In the genomic region with DNA sequence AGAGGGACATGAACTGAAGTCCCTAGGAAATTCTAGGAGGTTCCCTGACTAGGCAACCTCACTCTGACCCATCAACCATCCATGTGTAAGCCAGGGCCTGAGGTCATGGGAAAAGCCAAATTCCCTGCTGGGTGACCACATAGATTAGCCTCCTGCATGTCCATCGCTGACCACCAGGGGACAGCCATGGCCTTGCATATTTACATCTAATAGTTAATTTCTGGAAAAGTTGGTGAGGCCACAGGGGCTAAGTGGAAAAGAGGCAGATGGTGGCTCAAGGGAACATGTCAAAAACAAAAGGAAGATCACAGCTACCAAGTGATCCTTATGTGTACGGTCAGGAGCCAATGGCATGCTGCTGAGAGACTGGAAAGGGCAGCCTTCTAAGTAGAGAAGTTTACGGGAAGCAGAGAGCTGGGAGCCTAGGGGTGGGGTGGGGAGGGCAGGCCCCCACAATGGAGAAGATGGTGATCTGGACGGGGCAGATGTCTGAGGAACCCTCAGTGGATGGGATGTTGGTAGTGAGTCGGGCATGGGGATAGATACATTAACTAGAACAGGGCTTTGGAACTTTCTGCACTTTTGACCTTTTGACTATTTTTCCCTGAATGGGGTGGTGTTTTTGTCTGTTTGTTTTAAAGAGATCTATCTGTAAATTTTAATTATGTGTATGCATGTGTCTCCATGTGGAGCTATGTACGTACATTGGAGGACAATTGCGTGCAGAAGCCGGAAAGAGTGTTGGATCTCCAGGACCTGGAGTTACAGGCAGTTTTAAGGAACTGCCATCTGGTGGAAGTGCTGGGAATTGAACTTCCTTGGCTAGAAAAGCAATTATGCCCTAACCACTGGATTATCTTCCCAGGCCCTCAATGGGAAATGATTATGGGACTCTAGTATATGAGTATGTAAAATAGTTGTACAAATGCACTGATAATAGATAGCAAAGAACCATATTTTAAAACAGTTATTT, we compare ENCODE assay signal across 9 mouse cellular contexts. TPM values are rescaled to one million over a fixed set of nuclear protein-coding genes. Genes with fewer than 3 reads are reported as not detected.
A peak's percentile ranks its signal among the peaks of the same experiment; 100 is the strongest.
DNase-seq lines count a peak whose midpoint lies in the region; ATAC-seq and TF ChIP-seq lines count a peak whose summit lies in the region.
"Had no signal": no experiment of that assay in that cellular context is flagged by ENCODE, and none has a peak within 500 bp of the region (broad histone marks: within the 10 kb centered on the region; RNA-seq: fewer than 3 reads in every experiment).

No protein-coding gene starts in this region.

- no peaks in the 10 kb centered on the region for H3K36me3 ChIP-seq in hindbrain, embryonic 10.5 days
- no peaks in the 10 kb centered on the region for H3K36me3 ChIP-seq in hindbrain, embryonic 16.5 days (ENCODE audit: control insufficient read depth, insufficient read depth, low read length)
- H3K36me3 ChIP-seq in heart, postnatal 0 days (replicated peaks; ENCODE audit: control insufficient read depth, insufficient read depth, low read length) = no peaks in the 10 kb centered on the region
- H3K36me3 ChIP-seq in midbrain, postnatal 0 days (ENCODE audit: insufficient read depth, low read length) = no peaks in the 10 kb centered on the region
- H3K36me3 ChIP-seq: embryonic facial prominence, embryonic 12.5 days had no signal

- ATAC-seq in hindbrain, embryonic 16.5 days = no peak
- peak; percentile 63; the same call in 1 of the 2 replicates for ATAC-seq in heart, postnatal 0 days (ENCODE audit: insufficient read depth, low read depth)
- 0 out of 2 replicates have a peak, but pooled peaks have one; percentile 28 for ATAC-seq in midbrain, postnatal 0 days (ENCODE audit: low FRiP score)

- no peaks in the 10 kb centered on the region for H3K9me3 ChIP-seq in hindbrain, embryonic 10.5 days
- H3K9me3 ChIP-seq in hindbrain, embryonic 16.5 days (ENCODE audit: control insufficient read depth, low read length) = no peaks in the 10 kb centered on the region
- no peaks in the 10 kb centered on the region for H3K9me3 ChIP-seq in heart, postnatal 0 days (replicated peaks; ENCODE audit: control insufficient read depth, low read length)
- H3K9me3 ChIP-seq in midbrain, postnatal 0 days (ENCODE audit: low read length) = no peaks in the 10 kb centered on the region
- H3K9me3 ChIP-seq: embryonic facial prominence, embryonic 12.5 days had no signal

- no peak for TF ChIP-seq EP300 in heart, postnatal 0 days (IDR thresholded peaks at IDR 0.05; ENCODE audit: low read depth)

- WGBS in hindbrain, embryonic 10.5 days = 53% methylated on average over 8 of the region's 8 CpGs
- WGBS in hindbrain, embryonic 16.5 days = 39% methylated on average over 8 of the region's 8 CpGs
- 43% methylated on average over 8 of the region's 8 CpGs for WGBS in heart, postnatal 0 days
- 42% methylated on average over 8 of the region's 8 CpGs for WGBS in midbrain, postnatal 0 days

- no peaks in the 10 kb centered on the region for H3K27me3 ChIP-seq in hindbrain, embryonic 10.5 days (ENCODE audit: insufficient read depth, poor library complexity, severe bottlenecking)
- no peaks in the 10 kb centered on the region for H3K27me3 ChIP-seq in hindbrain, embryonic 16.5 days (replicated peaks; ENCODE audit: control insufficient read depth, insufficient read depth, low read length)
- no peaks in the 10 kb centered on the region for H3K27me3 ChIP-seq in heart, postnatal 0 days (ENCODE audit: control insufficient read depth, insufficient read depth, low read length)
- no peaks in the 10 kb centered on the region for H3K27me3 ChIP-seq in midbrain, postnatal 0 days (ENCODE audit: insufficient read depth, low read length)
- H3K27me3 ChIP-seq: embryonic facial prominence, embryonic 12.5 days had no signal

- peak; percentile 77 for TF ChIP-seq CTCF in heart, postnatal 0 days (IDR thresholded peaks at IDR 0.05; ENCODE audit: low read depth)
- TF ChIP-seq CTCF in midbrain, postnatal 0 days (IDR thresholded peaks at IDR 0.05) = peak; percentile 78

- H3K9ac ChIP-seq in hindbrain, embryonic 16.5 days (ENCODE audit: low read depth, low read length) = no peak overlapping the region
- no peak overlapping the region for H3K9ac ChIP-seq in heart, postnatal 0 days (replicated peaks; ENCODE audit: low read depth, low read length)
- H3K9ac ChIP-seq in midbrain, postnatal 0 days (replicated peaks; ENCODE audit: low read length, poor library complexity, severe bottlenecking) = no peak overlapping the region
- H3K9ac ChIP-seq: embryonic facial prominence, embryonic 12.5 days had no signal

- no peak overlapping the region for H3K27ac ChIP-seq in hindbrain, embryonic 10.5 days
- no peak overlapping the region for H3K27ac ChIP-seq in hindbrain, embryonic 16.5 days (ENCODE audit: low read depth, low read length)
- H3K27ac ChIP-seq in heart, postnatal 0 days (ENCODE audit: low read depth) = no peak overlapping the region
- H3K27ac ChIP-seq in midbrain, postnatal 0 days (ENCODE audit: low read depth, low read length) = no peak overlapping the region
- H3K27ac ChIP-seq: embryonic facial prominence, embryonic 12.5 days had no signal

- H3K4me1 ChIP-seq in hindbrain, embryonic 10.5 days (replicated peaks) = peaks cover 7% of the 10 kb centered on the region; the same call in 1 of the 2 replicates
- H3K4me1 ChIP-seq in hindbrain, embryonic 16.5 days (ENCODE audit: control insufficient read depth, insufficient read depth, low read depth, low read length) = no peaks in the 10 kb centered on the region
- H3K4me1 ChIP-seq in heart, postnatal 0 days (ENCODE audit: control insufficient read depth, insufficient read depth) = no peaks in the 10 kb centered on the region
- H3K4me1 ChIP-seq in midbrain, postnatal 0 days (ENCODE audit: insufficient read depth, low read length) = no peaks in the 10 kb centered on the region
- H3K4me1 ChIP-seq: embryonic facial prominence, embryonic 12.5 days had no signal

- H3K4me2 ChIP-seq in hindbrain, embryonic 16.5 days (ENCODE audit: low read length) = no peak overlapping the region
- no peak overlapping the region for H3K4me2 ChIP-seq in heart, postnatal 0 days (ENCODE audit: low read depth, low read length)
- no peak overlapping the region for H3K4me2 ChIP-seq in midbrain, postnatal 0 days (ENCODE audit: low read depth, low read length, poor library complexity, severe bottlenecking)
- H3K4me2 ChIP-seq: embryonic facial prominence, embryonic 12.5 days had no signal

- no peak overlapping the region for H3K4me3 ChIP-seq in hindbrain, embryonic 10.5 days
- H3K4me3 ChIP-seq in hindbrain, embryonic 16.5 days (ENCODE audit: low read length) = no peak overlapping the region
- H3K4me3 ChIP-seq in heart, postnatal 0 days (ENCODE audit: low read depth, low read length) = no peak overlapping the region
- no peak overlapping the region for H3K4me3 ChIP-seq in midbrain, postnatal 0 days (ENCODE audit: low read depth, low read length)
- H3K4me3 ChIP-seq: embryonic facial prominence, embryonic 12.5 days had no signal

- DNase-seq in hindbrain, embryonic 10.5 days (ENCODE audit: low spot score) = peak; percentile 69
- DNase-seq in ES-CJ7 (ENCODE audit: low read depth, low spot score) = peak; percentile 35
- DNase-seq in cerebellum, adult 11-12 months = peak; percentile 28
- DNase-seq in heart, postnatal 0 days (ENCODE audit: low spot score) = peak; percentile 41
- peak; percentile 51 for DNase-seq in layer of hippocampus, adult 11-12 months (ENCODE audit: low spot score)
- DNase-seq in midbrain, postnatal 0 days (ENCODE audit: low spot score) = peak; percentile 49
- DNase-seq in urinary bladder, postnatal 10 days (ENCODE audit: low spot score) = no peak

RNA-seq across cellular contexts. Expression of gene Prss21, which starts 6.3 kb away (rescaled TPM):
- polyA plus RNA-seq in hindbrain, embryonic 10.5 days (2016; fragmentation: Nextera tagmentation; extraction: Ambion mirVana) = not detected in 2 replicates
- not detected in 2 replicates for polyA plus RNA-seq in hindbrain, embryonic 16.5 days (2015; fragmentation: Nextera tagmentation; extraction: Ambion mirVana)
- total RNA-seq in heart, postnatal 0 days (2014; rRNA removed; ENCODE audit: low replicate concordance) = not detected in 2 replicates
- polyA plus RNA-seq in heart, postnatal 0 days (2015; fragmentation: Nextera tagmentation; extraction: Ambion mirVana) = not detected in 2 replicates
- total RNA-seq in midbrain, postnatal 0 days (2014; rRNA removed) = not detected in 2 replicates
- polyA plus RNA-seq in midbrain, postnatal 0 days (2015; fragmentation: Nextera tagmentation; extraction: Ambion mirVana) = not detected in 2 replicates
- polyA plus RNA-seq: embryonic facial prominence, embryonic 12.5 days had no signal

RNA-seq across cellular contexts. Expression of gene Dcpp1, which starts 6.5 kb away (rescaled TPM):
- not detected in 2 replicates for polyA plus RNA-seq in hindbrain, embryonic 10.5 days (2016; fragmentation: Nextera tagmentation; extraction: Ambion mirVana)
- polyA plus RNA-seq in hindbrain, embryonic 16.5 days (2015; fragmentation: Nextera tagmentation; extraction: Ambion mirVana) = not detected in 2 replicates
- total RNA-seq in heart, postnatal 0 days (2014; rRNA removed; ENCODE audit: low replicate concordance) = not detected in 2 replicates
- not detected in 2 replicates for polyA plus RNA-seq in heart, postnatal 0 days (2015; fragmentation: Nextera tagmentation; extraction: Ambion mirVana)
- total RNA-seq in midbrain, postnatal 0 days (2014; rRNA removed) = 2.0 TPM in 1 of 2 replicates, not detected in the other
- polyA plus RNA-seq in midbrain, postnatal 0 days (2015; fragmentation: Nextera tagmentation; extraction: Ambion mirVana) = not detected in 2 replicates
- polyA plus RNA-seq: embryonic facial prominence, embryonic 12.5 days had no signal

RNA-seq across cellular contexts. Expression of gene Dcpp2, which starts 6.5 kb away (rescaled TPM):
- not detected in 2 replicates for polyA plus RNA-seq in hindbrain, embryonic 10.5 days (2016; fragmentation: Nextera tagmentation; extraction: Ambion mirVana)
- not detected in 2 replicates for polyA plus RNA-seq in hindbrain, embryonic 16.5 days (2015; fragmentation: Nextera tagmentation; extraction: Ambion mirVana)
- total RNA-seq in heart, postnatal 0 days (2014; rRNA removed; ENCODE audit: low replicate concordance) = not detected in 2 replicates
- not detected in 2 replicates for polyA plus RNA-seq in heart, postnatal 0 days (2015; fragmentation: Nextera tagmentation; extraction: Ambion mirVana)
- total RNA-seq in midbrain, postnatal 0 days (2014; rRNA removed) = not detected in 2 replicates
- polyA plus RNA-seq in midbrain, postnatal 0 days (2015; fragmentation: Nextera tagmentation; extraction: Ambion mirVana) = not detected in 2 replicates
- polyA plus RNA-seq: embryonic facial prominence, embryonic 12.5 days had no signal

RNA-seq across cellular contexts. Expression of gene Prss41, which starts 30.2 kb away (rescaled TPM):
- polyA plus RNA-seq in hindbrain, embryonic 10.5 days (2016; fragmentation: Nextera tagmentation; extraction: Ambion mirVana) = 1.6 and 1.9 TPM in 2 replicates
- polyA plus RNA-seq in hindbrain, embryonic 16.5 days (2015; fragmentation: Nextera tagmentation; extraction: Ambion mirVana) = 1.2 and 2.0 TPM in 2 replicates
- total RNA-seq in heart, postnatal 0 days (2014; rRNA removed; ENCODE audit: low replicate concordance) = not detected in 2 replicates
- polyA plus RNA-seq in heart, postnatal 0 days (2015; fragmentation: Nextera tagmentation; extraction: Ambion mirVana) = not detected in 2 replicates
- total RNA-seq in midbrain, postnatal 0 days (2014; rRNA removed) = 0.11 and 1.8 TPM in 2 replicates
- 1.3 and 2.2 TPM in 2 replicates for polyA plus RNA-seq in midbrain, postnatal 0 days (2015; fragmentation: Nextera tagmentation; extraction: Ambion mirVana)

RNA-seq across cellular contexts. Expression of gene Prss32, which starts 30.5 kb away (rescaled TPM):
- not detected in 2 replicates for polyA plus RNA-seq in hindbrain, embryonic 10.5 days (2016; fragmentation: Nextera tagmentation; extraction: Ambion mirVana)
- polyA plus RNA-seq in hindbrain, embryonic 16.5 days (2015; fragmentation: Nextera tagmentation; extraction: Ambion mirVana) = 0.14 TPM in 1 of 2 replicates, not detected in the other
- not detected in 2 replicates for total RNA-seq in heart, postnatal 0 days (2014; rRNA removed; ENCODE audit: low replicate concordance)
- not detected in 2 replicates for polyA plus RNA-seq in heart, postnatal 0 days (2015; fragmentation: Nextera tagmentation; extraction: Ambion mirVana)
- total RNA-seq in midbrain, postnatal 0 days (2014; rRNA removed) = not detected in 2 replicates
- polyA plus RNA-seq in midbrain, postnatal 0 days (2015; fragmentation: Nextera tagmentation; extraction: Ambion mirVana) = 0.23 and 0.60 TPM in 2 replicates
- polyA plus RNA-seq: embryonic facial prominence, embryonic 12.5 days had no signal
